Comparison of ENCODE assay signal across 8 mouse cellular contexts in the genomic region with DNA sequence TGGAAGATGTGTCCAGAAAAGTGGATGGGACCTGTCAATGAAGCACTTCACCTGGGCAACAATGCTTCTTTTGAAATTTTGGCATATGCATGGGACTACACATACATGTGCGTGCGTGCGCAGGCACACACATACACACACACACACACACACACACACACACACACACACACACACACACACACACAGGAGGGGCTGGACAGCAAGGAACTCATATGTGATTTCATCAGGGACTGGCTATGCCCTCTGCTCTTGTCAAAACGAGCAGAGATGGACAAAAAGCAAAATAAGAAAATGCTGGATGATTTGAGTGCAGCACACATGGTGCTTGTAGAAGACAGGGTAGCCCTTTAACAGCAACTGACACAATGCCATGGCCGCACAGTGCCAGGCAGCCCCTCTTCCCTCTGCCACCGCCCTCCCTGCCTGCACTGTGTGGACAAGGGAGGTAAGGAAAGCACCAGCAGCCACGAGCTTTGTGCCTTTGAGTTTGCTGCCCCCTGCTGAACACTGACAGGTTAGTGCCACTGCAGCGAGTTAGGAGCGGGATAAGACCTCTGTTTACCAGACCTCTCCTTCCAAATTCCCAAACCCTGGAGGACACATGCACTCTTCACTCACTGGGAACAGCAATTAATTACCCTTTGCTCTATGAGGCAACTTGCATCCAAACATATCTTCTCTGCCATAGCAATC. TPM values are rescaled to one million over a fixed set of nuclear protein-coding genes. Genes with fewer than 3 reads are reported as not detected.
DNase-seq lines count a peak whose midpoint lies in the region; ATAC-seq and TF ChIP-seq lines count a peak whose summit lies in the region.

No protein-coding gene starts in this region.

- H3K36me3 ChIP-seq in heart, adult 2 months (ENCODE audit: control insufficient read depth, insufficient read depth, low read length): no peaks in the 10 kb centered on the region; the same call in 1 of the 2 replicates
- H3K36me3 ChIP-seq in limb, embryonic 11.5 days (ENCODE audit: control insufficient read depth, insufficient read depth, low read length): 0 out of 2 replicates have a peak, but pooled peaks cover 4% of the 10 kb centered on the region
- H3K36me3 ChIP-seq in midbrain, embryonic 13.5 days: peaks cover 60% of the 10 kb centered on the region
- peaks cover under 1% of the 10 kb centered on the region for H3K36me3 ChIP-seq in stomach, postnatal 0 days (ENCODE audit: control insufficient read depth, insufficient read depth, low read length)

- TF ChIP-seq EP300 in heart, adult 2 months (IDR thresholded peaks at IDR 0.05; ENCODE audit: insufficient read depth, low read depth, low read length): no peak
- no peak for TF ChIP-seq EP300 in stomach, postnatal 0 days (optimal IDR thresholded peaks at IDR 0.05)

- H3K4me2 ChIP-seq in limb, embryonic 11.5 days (ENCODE audit: low read depth, severe bottlenecking): no peak overlapping the region
- H3K4me2 ChIP-seq in midbrain, embryonic 13.5 days (replicated peaks): no peak overlapping the region
- no peak overlapping the region for H3K4me2 ChIP-seq in stomach, postnatal 0 days (replicated peaks; ENCODE audit: low read depth)

- no peaks in the 10 kb centered on the region for H3K4me1 ChIP-seq in heart, adult 2 months (ENCODE audit: control insufficient read depth, insufficient read depth, low read length)
- H3K4me1 ChIP-seq in limb, embryonic 11.5 days (ENCODE audit: control insufficient read depth, insufficient read depth, low read length): no peaks in the 10 kb centered on the region
- H3K4me1 ChIP-seq in midbrain, embryonic 13.5 days (replicated peaks): no peaks in the 10 kb centered on the region; the same call in 1 of the 2 replicates
- H3K4me1 ChIP-seq in stomach, postnatal 0 days (replicated peaks; ENCODE audit: control insufficient read depth, insufficient read depth): no peaks in the 10 kb centered on the region

- intact Hi-C loops in heart, adult 2 months (cut with DNase I): loop anchor here (1.0 kb wide), 1 partner anchor 150 kb away; no protein-coding TSS in a partner anchor

- TF ChIP-seq CTCF in heart, adult 2 months (IDR thresholded peaks at IDR 0.05): peak; percentile 74
- peak; percentile 94 for TF ChIP-seq CTCF in stomach, postnatal 0 days (IDR thresholded peaks at IDR 0.05; ENCODE audit: low read depth)

- TF ChIP-seq POLR2A in heart, adult 2 months (IDR thresholded peaks at IDR 0.05; ENCODE audit: insufficient read depth, low read depth, low read length): no peak

- WGBS in heart, adult 2 months: 63% methylated on average over 9 of the region's 9 CpGs
- WGBS in limb, embryonic 11.5 days: 54% methylated on average over 9 of the region's 9 CpGs
- 48% methylated on average over 9 of the region's 9 CpGs for WGBS in midbrain, embryonic 13.5 days
- WGBS in stomach, postnatal 0 days: 52% methylated on average over 9 of the region's 9 CpGs

- no peak overlapping the region for H3K4me3 ChIP-seq in heart, adult 2 months
- no peak overlapping the region for H3K4me3 ChIP-seq in limb, embryonic 11.5 days (ENCODE audit: low read depth, low read length)
- H3K4me3 ChIP-seq in midbrain, embryonic 13.5 days (replicated peaks): no peak overlapping the region
- H3K4me3 ChIP-seq in stomach, postnatal 0 days (ENCODE audit: low read depth, low read length): no peak overlapping the region

- no peaks in the 10 kb centered on the region for H3K9me3 ChIP-seq in limb, embryonic 11.5 days (ENCODE audit: control insufficient read depth, low read length)
- H3K9me3 ChIP-seq in midbrain, embryonic 13.5 days: no peaks in the 10 kb centered on the region
- no peaks in the 10 kb centered on the region for H3K9me3 ChIP-seq in stomach, postnatal 0 days (ENCODE audit: control insufficient read depth, low read length)

- H3K27ac ChIP-seq in heart, adult 2 months: no peak overlapping the region
- no peak overlapping the region for H3K27ac ChIP-seq in limb, embryonic 11.5 days (replicated peaks; ENCODE audit: low read depth, low read length)
- H3K27ac ChIP-seq in midbrain, embryonic 13.5 days: no peak overlapping the region
- H3K27ac ChIP-seq in stomach, postnatal 0 days (replicated peaks): no peak overlapping the region

- no peaks in the 10 kb centered on the region for H3K27me3 ChIP-seq in heart, adult 2 months (ENCODE audit: control insufficient read depth, insufficient read depth, low read length)
- no peaks in the 10 kb centered on the region for H3K27me3 ChIP-seq in limb, embryonic 11.5 days (ENCODE audit: control insufficient read depth, insufficient read depth, low read length)
- no peaks in the 10 kb centered on the region for H3K27me3 ChIP-seq in midbrain, embryonic 13.5 days
- H3K27me3 ChIP-seq in stomach, postnatal 0 days (ENCODE audit: control insufficient read depth, insufficient read depth, low read length): no peaks in the 10 kb centered on the region

- H3K9ac ChIP-seq in heart, adult 2 months (ENCODE audit: low read depth, low read length): no peak overlapping the region
- no peak overlapping the region for H3K9ac ChIP-seq in limb, embryonic 11.5 days (ENCODE audit: low read length)
- H3K9ac ChIP-seq in midbrain, embryonic 13.5 days (replicated peaks): no peak overlapping the region
- no peak overlapping the region for H3K9ac ChIP-seq in stomach, postnatal 0 days (ENCODE audit: low read length)

- DNase-seq in 3T3-L1 (ENCODE audit: low read depth, low spot score) (peak; percentile 71), ZHBTc4 (ENCODE audit: low read depth, low spot score) (peak; percentile 79)
- peak; percentile 91 for DNase-seq in embryo, embryonic 10 days (ENCODE audit: low spot score)
- peak; percentile 21 to 45 for DNase-seq in heart, adult 2 months
- peak; percentile 24 to 49 for DNase-seq in kidney, adult 8-10 months
- DNase-seq in limb, embryonic 11.5 days (ENCODE audit: low spot score): peak; percentile 85
- DNase-seq in stomach, postnatal 0 days (ENCODE audit: low spot score): peak; percentile 76

- peak; percentile 65; the same call in 1 of the 2 replicates for ATAC-seq in limb, embryonic 11.5 days (ENCODE audit: insufficient number of reproducible peaks, low FRiP score, low TSS enrichment, low read depth)
- peak; percentile 98 for ATAC-seq in midbrain, embryonic 13.5 days
- ATAC-seq in stomach, postnatal 0 days (ENCODE audit: low FRiP score, low TSS enrichment): peak; percentile 84

- H3K79me2 ChIP-seq in heart, adult 2 months (replicated peaks; ENCODE audit: control insufficient read depth, insufficient read depth, low read length): no peaks in the 10 kb centered on the region

RNA-seq across cellular contexts. Expression of a gene that starts 32.7 kb away (rescaled TPM):
- 10 to 100 TPM; 13.9 to 14.5 TPM for total RNA-seq in heart, adult 2 months (2021)
- polyA plus RNA-seq in heart, adult 2 months (2012; rRNA removed): 11.2 and 15.4 TPM in 2 replicates
- 10.5 and 13.6 TPM in 2 replicates for polyA plus RNA-seq in limb, embryonic 11.5 days (2014; fragmentation: Nextera tagmentation; extraction: Ambion mirVana)
- 16.7 TPM in 2 replicates for polyA plus RNA-seq in midbrain, embryonic 13.5 days (2015; fragmentation: Nextera tagmentation; extraction: Ambion mirVana)
- polyA plus RNA-seq in stomach, postnatal 0 days (2015; fragmentation: Nextera tagmentation; extraction: Ambion mirVana): 4.6 and 5.7 TPM in 2 replicates

RNA-seq across cellular contexts. Expression of a gene that starts 32.7 kb away (rescaled TPM):
- 10 to 100 TPM; 20.3 to 21.1 TPM for total RNA-seq in heart, adult 2 months (2021)
- polyA plus RNA-seq in heart, adult 2 months (2012; rRNA removed): 8.4 and 13.2 TPM in 2 replicates
- polyA plus RNA-seq in limb, embryonic 11.5 days (2014; fragmentation: Nextera tagmentation; extraction: Ambion mirVana): 37.5 and 42.8 TPM in 2 replicates
- polyA plus RNA-seq in midbrain, embryonic 13.5 days (2015; fragmentation: Nextera tagmentation; extraction: Ambion mirVana): 50.0 and 50.3 TPM in 2 replicates
- polyA plus RNA-seq in stomach, postnatal 0 days (2015; fragmentation: Nextera tagmentation; extraction: Ambion mirVana): 10.7 and 11.2 TPM in 2 replicates

Comparison
In these comparisons a context has a peak if more than half of its experiments do, and no peak if none do; other contexts are left out.
1. DNase-seq: peak in every context shown above with its lines; median percentile 91 in embryo, embryonic 10 days; 85 in limb, embryonic 11.5 days; 79 in ZHBTc4; 76 in stomach, postnatal 0 days; 71 in 3T3-L1; 36 in kidney, adult 8-10 months; 33 in heart, adult 2 months.